Mouse (Mus musculus) adrenal gland, postnatal 36 days (tissue): ENCODE data around the gene Wdr78. TPM values are rescaled to one million over a fixed set of nuclear protein-coding genes. Genes with fewer than 3 reads are reported as not detected.

Experiments used
- DNase-seq, 2 experiments: peaks; one replicate each; pipeline ENCODE4 v3.0.0; 2021; ENCODE audit warnings: mixed read lengths in 1 of 2
- total RNA-seq, 2 experiments: library from RNA; stranded (reverse); gene quantifications; 2 replicates each; pipeline ENCODE4 v1.2.3; 2021

Wdr78 gene
- total RNA-seq, 2 experiments from 2014 or later: 4.0 to 6.9 TPM

- DNase-seq: no peak
Observed at GRCm38 (mm10) chr4:103056909-103057308, 57.4 kb downstream of the Wdr78 start.

- no peak for DNase-seq
Observed at GRCm38 (mm10) chr4:103048046-103048445, 66.3 kb downstream of the Wdr78 start.

GRCm38 (mm10) chr4:103042997-103043396 is 71.4 kb downstream of the Wdr78 start:
- DNase-seq: no peak

GRCm38 (mm10) chr4:103039838-103040191 is 74.5 kb downstream of the Wdr78 start:
- no peak for DNase-seq

GRCm38 (mm10) chr4:103039103-103039837 is 75.1 kb downstream of the Wdr78 start:
- no peak for DNase-seq

GRCm38 (mm10) chr4:103028177-103029088 is 85.9 kb downstream of the Wdr78 start:
- peak; percentile 5 to 8 for DNase-seq

GRCm38 (mm10) chr4:103027745-103028144 is 86.6 kb downstream of the Wdr78 start:
- no peak for DNase-seq

- no peak for DNase-seq
Observed at GRCm38 (mm10) chr4:103026621-103027020, 87.7 kb downstream of the Wdr78 start, which contains the start of gene Insl5. Insl5 (minus strand) TSS chr4:103026842.

GRCm38 (mm10) chr4:103013490-103013889 is 100.9 kb downstream of the Wdr78 start:
- DNase-seq: no peak

GRCm38 (mm10) chr4:103011823-103012222 is 102.5 kb downstream of the Wdr78 start:
- no peak for DNase-seq

- no peak for DNase-seq
Observed at GRCm38 (mm10) chr4:103010734-103011133, 103.6 kb downstream of the Wdr78 start.

GRCm38 (mm10) chr4:103006943-103007418 is 107.4 kb downstream of the Wdr78 start:
- DNase-seq: peak in 1 of 2 experiments; percentile 7

GRCm38 (mm10) chr4:103006266-103006665 is 108.1 kb downstream of the Wdr78 start:
- no peak for DNase-seq

- DNase-seq: no peak
Observed at GRCm38 (mm10) chr4:103005190-103005945, 109.0 kb downstream of the Wdr78 start.

GRCm38 (mm10) chr4:103004681-103005080 is 109.7 kb downstream of the Wdr78 start:
- DNase-seq: no peak

- no peak for DNase-seq
Observed at GRCm38 (mm10) chr4:102991685-102992084, 122.7 kb downstream of the Wdr78 start.

- no peak for DNase-seq
Observed at GRCm38 (mm10) chr4:102990595-102991340, 123.6 kb downstream of the Wdr78 start.

- DNase-seq: no peak
Observed at GRCm38 (mm10) chr4:102990016-102990415, 124.3 kb downstream of the Wdr78 start.

- no peak for DNase-seq
Observed at GRCm38 (mm10) chr4:102989391-102989790, 125.0 kb downstream of the Wdr78 start.

GRCm38 (mm10) chr4:102988526-102988925 is 125.8 kb downstream of the Wdr78 start:
- no peak for DNase-seq
